Mouse (Mus musculus): ENCODE results near the gene Reep6. TPM values are rescaled to one million over a fixed set of nuclear protein-coding genes. Genes with fewer than 3 reads are reported as not detected.

Reep6 gene
- total RNA-seq, 2 experiments from 2014 or later, result 10.6 to 11.5 TPM

DNA sequence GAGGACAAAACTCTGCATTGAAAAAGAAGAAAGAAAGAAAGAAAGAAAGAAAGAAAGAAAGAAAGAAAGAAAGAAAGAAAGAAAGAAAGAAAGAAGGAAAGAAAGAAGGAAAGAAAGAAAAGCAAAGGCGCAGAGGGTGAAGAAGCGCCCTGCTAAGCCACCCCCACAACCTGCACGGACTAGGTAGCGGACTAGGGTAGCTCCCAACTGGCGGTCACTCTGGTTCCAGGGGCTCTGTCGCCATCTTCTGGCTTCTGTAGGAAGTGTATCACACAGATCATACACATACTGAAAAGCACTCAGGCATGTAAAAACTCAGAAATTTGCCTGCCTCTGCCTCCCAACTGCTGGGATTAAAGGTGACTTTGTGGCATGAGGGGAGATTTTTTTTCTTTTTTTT, 44.3 kb downstream of the Reep6 start:
- peak in 1 of 2 experiments; percentile 57 for DNase-seq (ENCODE audit: low spot score in 2 of 2)
- intact Hi-C loops (cut with DNase I), result loop anchor here (2.0 kb wide), 1 partner anchor 33 kb away; no protein-coding TSS in a partner anchor

- intact Hi-C loops (cut with DNase I), result loop anchor here (2.0 kb wide), 1 partner anchor 57 kb away; the partner anchor contains the start of gene Tcf3
- DNase-seq (ENCODE audit: low spot score in 2 of 2), result peak; percentile 81 to 86
These were observed 46.4 kb downstream of the Reep6 start for GRCm38 (mm10) chr10:80376160-80376559.

GRCm38 (mm10) chr10:80377716-80378115, 48.0 kb downstream of the Reep6 start:
- DNase-seq (ENCODE audit: low spot score in 2 of 2), result no peak
- intact Hi-C loops (cut with DNase I), result loop anchor here (2.0 kb wide), 1 partner anchor 55 kb away; the partner anchor contains the start of gene Tcf3

DNA sequence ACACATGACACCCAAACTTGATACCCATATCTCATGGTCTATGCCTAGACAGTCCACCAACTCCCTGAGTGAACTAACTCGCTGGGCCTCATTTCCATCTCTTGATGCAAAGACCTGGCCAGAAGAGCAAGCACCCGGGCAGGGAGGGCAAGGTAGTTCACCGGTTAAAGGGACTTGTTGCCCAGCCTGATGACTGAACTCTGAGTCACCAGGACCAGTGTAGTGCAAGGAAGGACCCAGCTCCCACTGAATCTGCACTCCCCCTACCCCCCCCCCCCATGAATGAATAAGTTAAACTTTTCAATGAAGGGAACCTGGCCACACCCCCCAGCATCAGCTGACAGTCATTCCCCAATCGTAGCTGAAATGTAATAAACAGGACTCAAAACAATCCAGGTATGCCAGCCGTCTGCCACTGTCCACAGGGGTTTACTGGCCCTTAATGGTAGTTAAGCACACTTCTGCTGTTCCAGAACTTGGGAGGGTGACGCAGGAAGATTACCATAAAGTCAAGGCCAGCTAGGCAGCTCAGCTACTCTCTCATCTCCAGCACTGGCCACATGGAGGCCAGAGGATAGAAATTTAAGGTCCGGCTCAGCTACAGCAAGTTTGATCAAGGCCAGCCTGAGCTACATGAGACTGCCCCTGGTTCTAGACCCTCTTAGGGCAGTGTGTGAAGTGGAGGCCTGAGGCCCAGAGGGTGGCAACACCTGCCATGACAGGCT, 53.0 kb downstream of the Reep6 start:
- no peak for DNase-seq (ENCODE audit: low spot score in 2 of 2)
- intact Hi-C loops (cut with DNase I), result no loop called here

- intact Hi-C loops (cut with DNase I), result no loop called here
- no peak for DNase-seq (ENCODE audit: low spot score in 2 of 2)
These were observed 53.7 kb downstream of the Reep6 start for GRCm38 (mm10) chr10:80383431-80383830.

- intact Hi-C loops (cut with DNase I), result no loop called here
- no peak for DNase-seq (ENCODE audit: low spot score in 2 of 2)
These were observed 54.4 kb downstream of the Reep6 start for GRCm38 (mm10) chr10:80384115-80384639.

- intact Hi-C loops (cut with DNase I), result no loop called here
- no peak for DNase-seq (ENCODE audit: low spot score in 2 of 2)
These were observed 55.0 kb downstream of the Reep6 start for GRCm38 (mm10) chr10:80384709-80385108.

DNA sequence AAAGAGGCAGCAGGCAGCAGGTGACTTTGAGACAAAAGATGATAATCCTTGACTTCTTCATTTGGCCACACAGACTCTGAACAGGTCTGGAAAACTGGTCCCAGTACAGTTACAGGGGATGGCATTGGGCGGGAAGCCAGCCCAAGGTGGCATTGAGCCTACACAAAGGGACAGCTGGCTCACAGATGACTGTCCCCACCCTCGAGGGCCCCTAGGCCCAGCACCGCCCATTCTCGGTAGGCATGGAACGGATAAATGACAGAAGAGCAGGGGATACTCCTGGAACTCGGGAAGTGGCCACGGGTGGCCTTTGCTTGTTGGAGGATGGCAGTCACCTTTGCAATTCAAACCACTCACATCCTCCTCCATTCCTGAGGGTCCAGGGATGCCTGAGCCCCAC, 55.6 kb downstream of the Reep6 start:
- DNase-seq (ENCODE audit: low spot score in 2 of 2), result no peak
- intact Hi-C loops (cut with DNase I), result no loop called here

Small RNAs within 50 kb of the gene (microRNA-seq; reads per million reads assigned to microRNA genes)
- not detected for gene Gm22721

Other genes starting within 250 kb of the Reep6 start
- 10 to 100 TPM; 14.5 to 25.5 TPM for gene Sbno2, start 224.4 kb upstream of the Reep6 start, total RNA-seq (2021)
- gene Stk11, start 214.2 kb upstream of the Reep6 start, total RNA-seq (2021), result 100 to 1,000 TPM in 1 of 2 experiments, 10 to 100 TPM in 1; 94.4 to 100 TPM
- 100 to 1,000 TPM; 334 to 384 TPM for gene Atp5d, start 191.3 kb upstream of the Reep6 start, total RNA-seq (2021)
- gene Cbarp, start 189.1 kb upstream of the Reep6 start, total RNA-seq (2021), result 100 to 1,000 TPM; 431 to 463 TPM
- 10 to 100 TPM; 76.2 to 78.8 TPM for gene Midn, start 181.7 kb upstream of the Reep6 start, total RNA-seq (2021)
- 10 to 100 TPM; 94.7 to 96.7 TPM for gene Cirbp, start 164.0 kb upstream of the Reep6 start, total RNA-seq (2021)
- gene 1600002K03Rik, start 157.0 kb upstream of the Reep6 start, total RNA-seq (2021), result 1 to 10 TPM; 7.5 to 7.6 TPM
- 1 to 10 TPM; 8.9 to 9.0 TPM for gene Efna2, start 150.5 kb upstream of the Reep6 start, total RNA-seq (2021)
- gene Mum1, start 103.5 kb upstream of the Reep6 start, total RNA-seq (2021), result 10 to 100 TPM; 35.9 to 43.8 TPM
- 100 to 1,000 TPM; 185 to 213 TPM for gene Ndufs7, start 80.8 kb upstream of the Reep6 start, total RNA-seq (2021)
- gene Gamt, start 68.9 kb upstream of the Reep6 start, total RNA-seq (2021), result 10 to 100 TPM; 22.5 to 43.9 TPM
- 10 to 100 TPM; 71.7 to 99.0 TPM for gene Dazap1, start 68.5 kb upstream of the Reep6 start, total RNA-seq (2021)
- gene Rps15, start 37.5 kb upstream of the Reep6 start, total RNA-seq (2021), result 100 to 1,000 TPM; 799 to 946 TPM
- 100 to 1,000 TPM; 105 to 116 TPM for gene Apc2, start 34.0 kb upstream of the Reep6 start, total RNA-seq (2021)
- gene 2310011J03Rik, start 9.4 kb upstream of the Reep6 start, total RNA-seq (2021), result 10 to 100 TPM; 26.6 to 30.1 TPM
- gene Pcsk4, start 455 bp upstream of the Reep6 start, total RNA-seq (2021), result 1 to 10 TPM; 4.9 to 6.2 TPM
- 10 to 100 TPM in 1 of 2 experiments, 1 to 10 TPM in 1; 7.5 to 10.0 TPM for gene Adamtsl5, start 18.5 kb downstream of the Reep6 start, total RNA-seq (2021)
- gene Plk5, start 26.5 kb downstream of the Reep6 start, total RNA-seq (2021), result 10 to 100 TPM; 16.9 to 33.1 TPM
- gene Mex3d, start 57.7 kb downstream of the Reep6 start, total RNA-seq (2021), result 10 to 100 TPM; 18.1 to 23.4 TPM
- 100 to 1,000 TPM; 147 to 150 TPM for gene Mbd3, start 69.6 kb downstream of the Reep6 start, total RNA-seq (2021)
- gene Uqcr11, start 76.9 kb downstream of the Reep6 start, total RNA-seq (2021), result 100 to 1,000 TPM; 411 to 444 TPM
- 10 to 100 TPM; 26.0 to 28.3 TPM for gene Tcf3, start 103.7 kb downstream of the Reep6 start, total RNA-seq (2021)
- not detected for gene Onecut3, start 164.9 kb downstream of the Reep6 start, total RNA-seq (2021)
- gene Atp8b3, start 209.2 kb downstream of the Reep6 start, total RNA-seq (2021), result under 1 TPM; 0.20 to 0.27 TPM
- gene Rexo1, start 231.6 kb downstream of the Reep6 start, total RNA-seq (2021), result 10 to 100 TPM; 43.5 to 56.8 TPM
- 10 to 100 TPM; 51.6 to 54.2 TPM for gene Klf16, start 247.4 kb downstream of the Reep6 start, total RNA-seq (2021)